Mouse (Mus musculus) thymus, adult 2 months (tissue): ENCODE results near the gene Cyp46a1.

Source experiments
- CTCF ChIP-seq: fragments of 200-500 bp; IDR thresholded peaks from 2 replicates; pipeline ENCODE4 v1.5.1; 2012; ENCODE audit warnings: mild to moderate bottlenecking, control low read depth, low read length, moderate library complexity, borderline replicate concordance; ENCODE audit not compliant: control insufficient read depth, poor library complexity, insufficient read depth; ENCODE audit errors: extremely low read depth
- POLR2A ChIP-seq: fragments of 200-500 bp; IDR thresholded peaks from 2 replicates; pipeline ENCODE4 v1.6.1; 2012; ENCODE audit warnings: mild to moderate bottlenecking, low read length, control low read depth, moderate library complexity; ENCODE audit not compliant: control insufficient read depth, poor library complexity, insufficient read depth; ENCODE audit errors: extremely low read depth

GRCm38 (mm10) chr12:108301006-108301405, 33.2 kb upstream of the Cyp46a1 start:
- no peak for TF ChIP-seq CTCF
- no peak for TF ChIP-seq POLR2A
